Mouse (Mus musculus) cerebellum, adult 2 months (tissue): ENCODE measurements around the gene Ints3. TPM values are rescaled to one million over a fixed set of nuclear protein-coding genes. Genes with fewer than 3 reads are reported as not detected.
A peak's percentile ranks its signal among the peaks of the same experiment; 100 is the strongest.

Experiments used
- DNase-seq, 2 experiments: peaks; one replicate each; pipeline ENCODE4 v3.0.0; 2021
- H3K27ac ChIP-seq: fragments of 200-500 bp; 2 replicates; pipeline ENCODE4 v1.5.1; 2012; ENCODE audit warnings: low read length, control low read depth, inconsistent platforms; ENCODE audit not compliant: insufficient read depth
- H3K27me3 ChIP-seq: fragments of 200-500 bp; 2 replicates; pipeline ENCODE4 v1.6.1; 2012; ENCODE audit warnings: inconsistent platforms, mild to moderate bottlenecking, low read length, moderate library complexity; ENCODE audit not compliant: control insufficient read depth, insufficient read depth
- H3K4me1 ChIP-seq: fragments of 200-500 bp; 2 replicates; pipeline ENCODE4 v1.6.1; 2011; ENCODE audit warnings: low read length; ENCODE audit not compliant: control insufficient read depth, insufficient read depth
- H3K4me3 ChIP-seq: fragments of 200-500 bp; replicated peaks from 2 replicates; pipeline ENCODE3; 2011; ENCODE audit warnings: mild to moderate bottlenecking, low read depth, low read length, control low read depth; ENCODE audit not compliant: insufficient read depth
- CTCF ChIP-seq: fragments of 200-500 bp; IDR thresholded peaks from 2 replicates; pipeline ENCODE4 v1.5.1; 2011; ENCODE audit warnings: low read depth, mild to moderate bottlenecking, control low read depth, low read length, moderate library complexity, borderline replicate concordance; ENCODE audit not compliant: insufficient read depth
- POLR2A ChIP-seq: fragments of 200-500 bp; IDR thresholded peaks from 2 replicates; pipeline ENCODE4 v1.6.1; 2011; ENCODE audit warnings: low read length, control low read depth, borderline replicate concordance; ENCODE audit not compliant: insufficient read depth
- WGBS: fragments of 180-500 bp; shearing (Covaris S2); methylation state at CpG from one replicate; pipeline ENCODE4 v1.1.7; 2018; 5-methylcytosine and 5-hydroxymethylcytosine counted together
- polyA plus RNA-seq: library from polyadenylated mRNA; depleted of rRNA; stranded (reverse); fragments of >200 nt; gene quantifications from 2 replicates; pipeline ENCODE4 v1.2.3, GENCODE M21; 2012; rRNA removed

The Ints3 gene
- 48.5 and 51.4 TPM in 2 replicates for polyA plus RNA-seq

GRCm38 (mm10) chr3:90433381-90434020 is at the start of gene Ints3:
Gene Ints3, minus strand, starts transcription at chr3:90433622.
- no peak for TF ChIP-seq CTCF
- TF ChIP-seq POLR2A, result peak; percentile 81
- under 1% methylated on average over 52 of the region's 52 CpGs for WGBS
- peak within 1 kb of the TSS; percentile 93 for H3K27ac ChIP-seq
- peaks cover 6% of the 10 kb centered on the region; the same call in 1 of the 2 replicates for H3K4me1 ChIP-seq
- H3K4me3 ChIP-seq, result peak within 1 kb of the TSS; percentile 91
- no peaks in the 10 kb centered on the region for H3K27me3 ChIP-seq
- peak; percentile 100 for DNase-seq

- DNase-seq, result peak; percentile 96 to 98
- peak; percentile 89; the same call in 1 of the 2 replicates for TF ChIP-seq POLR2A
- TF ChIP-seq CTCF, result peak; percentile 44; the same call in 1 of the 2 replicates
- no peaks in the 10 kb centered on the region; the same call in 1 of the 2 replicates for H3K4me1 ChIP-seq
- WGBS, result under 1% methylated on average over 45 of the region's 45 CpGs
- no peaks in the 10 kb centered on the region for H3K27me3 ChIP-seq
- peak within 1 kb of the TSS; percentile 78 for H3K4me3 ChIP-seq
- H3K27ac ChIP-seq, result peak within 1 kb of the TSS; percentile 36; the same call in 1 of the 2 replicates
Observed at GRCm38 (mm10) chr3:90475831-90476611, 42.6 kb upstream of the Ints3 start, which contains the start of gene Ilf2. Gene Ilf2, plus strand, starts transcription at chr3:90476126.

- Histone ChIP-seq H3K27ac (no peak overlapping the region), H3K4me1 (no peaks in the 10 kb centered on the region; the same call in 1 of the 2 replicates), H3K27me3 (no peaks in the 10 kb centered on the region), H3K4me3 (peak overlapping the region; percentile 63)
- TF ChIP-seq CTCF (no peak), POLR2A (no peak)
- DNase-seq, result peak; percentile 44 to 51
- WGBS, result 22% methylated on average over 16 of the region's 16 CpGs
Observed at GRCm38 (mm10) chr3:90475151-90475830, 41.9 kb upstream of the Ints3 start.

GRCm38 (mm10) chr3:90472213-90472612 is 38.8 kb upstream of the Ints3 start:
- WGBS, result 13% methylated on average over 3 of the region's 3 CpGs
- no peak for TF ChIP-seq POLR2A
- TF ChIP-seq CTCF, result peak; percentile 20; the same call in 1 of the 2 replicates
- DNase-seq, result no peak

GRCm38 (mm10) chr3:90467618-90468300 is 34.3 kb upstream of the Ints3 start:
- Histone ChIP-seq H3K27ac (no peak overlapping the region), H3K4me3 (no peak overlapping the region), H3K27me3 (peaks cover 3% of the 10 kb centered on the region; the same call in 1 of the 2 replicates), H3K4me1 (no peaks in the 10 kb centered on the region)
- TF ChIP-seq CTCF (no peak), POLR2A (no peak)
- WGBS, result 92% methylated on average over 10 of the region's 10 CpGs
- DNase-seq, result no peak

More at GRCm38 (mm10) chr3:90472213-90472612, 38.8 kb upstream of the Ints3 start:
- Histone ChIP-seq H3K27me3 (no peaks in the 10 kb centered on the region), H3K27ac (no peak overlapping the region), H3K4me3 (no peak overlapping the region), H3K4me1 (no peaks in the 10 kb centered on the region; the same call in 1 of the 2 replicates)

GRCm38 (mm10) chr3:90466311-90466766 is 32.9 kb upstream of the Ints3 start:
- peak; percentile 64 to 67 for DNase-seq

GRCm38 (mm10) chr3:90465686-90466310 is 32.4 kb upstream of the Ints3 start, which contains the start of gene Npr1:
Gene Npr1, minus strand, starts transcription at chr3:90465866.
- Histone ChIP-seq H3K27me3 (peaks cover 3% of the 10 kb centered on the region; the same call in 1 of the 2 replicates), H3K4me3 (peak within 1 kb of the TSS; percentile 60), H3K4me1 (no peaks in the 10 kb centered on the region), H3K27ac (no peak within 1 kb of the TSS)
- no peak for TF ChIP-seq POLR2A
- no peak for TF ChIP-seq CTCF
- DNase-seq, result peak in 1 of 2 experiments; percentile 18
- under 1% methylated on average over 33 of the region's 49 CpGs for WGBS

More at GRCm38 (mm10) chr3:90466311-90466766, 32.9 kb upstream of the Ints3 start:
- Histone ChIP-seq H3K27me3 (peaks cover 3% of the 10 kb centered on the region; the same call in 1 of the 2 replicates), H3K27ac (no peak overlapping the region), H3K4me3 (peak overlapping the region; percentile 60), H3K4me1 (no peaks in the 10 kb centered on the region)
- WGBS, result under 1% methylated on average over 15 of the region's 15 CpGs
- TF ChIP-seq CTCF, result peak; percentile 74
- no peak for TF ChIP-seq POLR2A
